Mouse (Mus musculus) forebrain, embryonic 12.5 days (tissue): ENCODE data around the gene Dock4. TPM values are rescaled to one million over a fixed set of nuclear protein-coding genes. Genes with fewer than 3 reads are reported as not detected.

ENCODE experiments used
- ATAC-seq: fragments of 200-750 bp; cut with Nextera tagmentation; 2 replicates; pipeline ENCODE4 v1.8.0; 2017; ENCODE audit warnings: moderate TSS enrichment; ENCODE audit not compliant: low FRiP score
- H3K27ac ChIP-seq: fragments of 300-500 bp; sonication (generic); 2 replicates; pipeline ENCODE4 v1.5.1; 2016; ENCODE audit warnings: mild to moderate bottlenecking
- H3K27me3 ChIP-seq: fragments of 300-500 bp; sonication (generic); 2 replicates; pipeline ENCODE4 v1.6.1; 2016; ENCODE audit warnings: mild to moderate bottlenecking
- H3K36me3 ChIP-seq: fragments of 300-500 bp; sonication (generic); replicated peaks from 2 replicates; pipeline ENCODE4 v1.6.1; 2016; ENCODE audit warnings: mild to moderate bottlenecking
- H3K4me1 ChIP-seq: fragments of 300-500 bp; sonication (generic); 2 replicates; pipeline ENCODE4 v1.6.1; 2016
- H3K4me2 ChIP-seq: fragments of 300-500 bp; sonication (generic); 2 replicates; pipeline ENCODE4 v1.6.1; 2016; ENCODE audit warnings: mild to moderate bottlenecking, moderate library complexity
- H3K4me3 ChIP-seq: fragments of 300-500 bp; sonication (generic); replicated peaks from 2 replicates; pipeline ENCODE4 v1.5.1; 2016; ENCODE audit warnings: mild to moderate bottlenecking
- H3K9ac ChIP-seq: fragments of 300-500 bp; sonication (generic); 2 replicates; pipeline ENCODE4 v1.6.1; 2016; ENCODE audit warnings: mild to moderate bottlenecking
- H3K9me3 ChIP-seq: fragments of 300-500 bp; sonication (generic); 2 replicates; pipeline ENCODE4 v1.6.1; 2016
- WGBS: fragments of 180-500 bp; shearing (Covaris S2); methylation state at CpG from one replicate; pipeline ENCODE4 v1.1.7; 2016; 5-methylcytosine and 5-hydroxymethylcytosine counted together
- polyA plus RNA-seq: library from polyadenylated mRNA; unstranded; fragments of >200 nt; fragmentation: Nextera tagmentation; extraction: Ambion mirVana; gene quantifications from 2 replicates; pipeline ENCODE4 v1.2.1, GENCODE M21; 2016

Gene Dock4
- polyA plus RNA-seq, 1 experiment from 2014 or later: 32.7 TPM

GRCm38 (mm10) chr12:40893741-40894140 is 448.0 kb downstream of the Dock4 start:
- no peak overlapping the region for H3K4me3 ChIP-seq
- 51% methylated on average over 5 of the region's 7 CpGs for WGBS

GRCm38 (mm10) chr12:40894695-40895094 is 448.9 kb downstream of the Dock4 start:
- H3K4me2 ChIP-seq: no peak overlapping the region
- H3K27me3 ChIP-seq: no peaks in the 10 kb centered on the region
- no peak overlapping the region for H3K4me3 ChIP-seq
- 94% methylated on average over 5 of the region's 5 CpGs for WGBS
- H3K36me3 ChIP-seq: no peaks in the 10 kb centered on the region
- no peaks in the 10 kb centered on the region for H3K4me1 ChIP-seq
- H3K9ac ChIP-seq: no peak overlapping the region
- H3K27ac ChIP-seq: no peak overlapping the region
- H3K9me3 ChIP-seq: no peaks in the 10 kb centered on the region
- ATAC-seq: no peak

More at GRCm38 (mm10) chr12:40893741-40894140, 448.0 kb downstream of the Dock4 start:
- H3K9me3 ChIP-seq: no peaks in the 10 kb centered on the region
- ATAC-seq: no peak
- no peaks in the 10 kb centered on the region for H3K27me3 ChIP-seq
- H3K36me3 ChIP-seq: no peaks in the 10 kb centered on the region
- H3K4me2 ChIP-seq: no peak overlapping the region
- H3K27ac ChIP-seq: no peak overlapping the region
- no peak overlapping the region for H3K9ac ChIP-seq
- H3K4me1 ChIP-seq: no peaks in the 10 kb centered on the region

Other genes starting within 250 kb of the Dock4 start
- 0.20 TPM in 1 of 2 replicates, not detected in the other for gene Lsmem1, start 246.5 kb upstream of the Dock4 start, polyA plus RNA-seq
- gene Ifrd1, start 197.4 kb upstream of the Dock4 start, polyA plus RNA-seq: 195 and 196 TPM in 2 replicates
- gene Zfp277, start 50 bp upstream of the Dock4 start, polyA plus RNA-seq: 29.7 and 29.8 TPM in 2 replicates